Mouse (Mus musculus): ENCODE data around the gene Cdpf1.

Gene Cdpf1

DNA sequence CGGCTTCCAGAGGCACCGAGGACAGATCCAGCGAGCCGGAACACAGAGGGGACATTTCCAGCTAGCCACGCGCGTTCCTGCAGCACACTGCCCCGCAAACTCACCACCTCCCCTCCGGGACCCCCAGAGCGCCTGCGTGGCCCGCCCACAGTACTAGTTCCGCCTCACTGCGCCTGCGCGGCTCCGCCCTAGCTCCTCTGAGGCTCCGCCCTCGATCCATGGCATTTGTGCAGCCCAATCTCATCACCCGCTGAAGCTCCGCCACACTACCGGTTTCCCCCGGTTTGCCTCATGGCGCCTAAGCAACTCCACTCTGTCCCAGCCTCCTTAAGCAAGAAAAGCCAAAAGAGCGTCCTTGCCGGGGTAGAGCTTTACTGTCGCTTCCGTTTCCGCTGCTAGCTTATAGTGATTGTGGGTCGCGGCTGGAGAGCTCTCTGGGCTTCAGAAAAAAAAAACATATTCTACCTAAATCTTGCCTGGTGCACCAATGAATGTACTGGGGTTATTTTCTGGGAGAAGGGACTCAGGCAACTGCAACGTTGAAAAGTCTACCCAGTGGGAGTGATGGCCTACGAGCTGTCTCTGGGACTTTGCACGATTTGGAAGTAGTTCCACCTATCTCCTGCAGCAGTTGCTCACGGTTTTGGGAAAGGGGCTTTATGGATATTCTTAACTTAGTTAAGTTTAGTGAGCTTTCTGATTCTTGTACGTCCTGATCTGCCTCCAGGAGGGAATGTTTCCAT lies at the start of gene Cdpf1:
Cdpf1 (minus strand) TSS at position 163 of the 743 bp plus-strand sequence.
- DNase-seq (ENCODE audit: extremely low spot score, low read depth, low spot score), result peak; percentile 87

DNA sequence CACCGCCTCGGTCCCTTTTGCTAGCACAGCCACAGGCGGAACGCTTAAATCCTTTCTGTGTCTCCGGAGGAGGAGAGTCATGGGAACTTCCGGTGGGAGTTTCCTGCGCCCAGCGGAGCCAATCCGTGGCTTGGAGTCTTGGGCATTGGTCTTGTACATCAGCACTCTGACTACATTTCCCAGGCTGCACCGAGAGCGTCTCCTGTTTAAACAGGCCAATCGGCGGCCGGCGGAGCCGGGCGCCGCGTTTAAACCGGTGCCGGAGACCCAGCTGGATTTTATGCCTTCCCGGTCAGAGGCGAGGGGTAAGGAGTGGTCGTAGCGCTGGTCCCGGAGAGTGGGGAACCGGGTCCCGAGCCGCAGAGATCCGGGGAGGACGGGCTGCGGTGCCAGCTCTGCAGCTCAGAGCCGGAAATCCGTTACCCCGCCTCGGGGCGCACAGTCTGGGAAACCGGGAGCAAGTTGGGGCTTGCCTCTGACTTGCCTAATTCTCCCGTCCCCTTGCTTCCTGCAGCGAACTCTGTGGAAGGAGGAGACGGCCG lies 48.1 kb upstream of the Cdpf1 start, which contains the start of gene Gtse1:
Gtse1 (plus strand) TSS at position 256 of the 542 bp plus-strand sequence.
- peak; percentile 92 for DNase-seq (ENCODE audit: extremely low spot score, low read depth, low spot score)

GRCm38 (mm10) chr15:85858980-85859489 lies 47.5 kb upstream of the Cdpf1 start:
- DNase-seq (ENCODE audit: extremely low spot score, low read depth, low spot score), result no peak

- no peak for DNase-seq (ENCODE audit: extremely low spot score, low read depth, low spot score)
These were observed 40.3 kb upstream of the Cdpf1 start for GRCm38 (mm10) chr15:85851656-85852392.

GRCm38 (mm10) chr15:85845071-85845470 lies 33.6 kb upstream of the Cdpf1 start:
- DNase-seq (ENCODE audit: extremely low spot score, low read depth, low spot score), result no peak

DNA sequence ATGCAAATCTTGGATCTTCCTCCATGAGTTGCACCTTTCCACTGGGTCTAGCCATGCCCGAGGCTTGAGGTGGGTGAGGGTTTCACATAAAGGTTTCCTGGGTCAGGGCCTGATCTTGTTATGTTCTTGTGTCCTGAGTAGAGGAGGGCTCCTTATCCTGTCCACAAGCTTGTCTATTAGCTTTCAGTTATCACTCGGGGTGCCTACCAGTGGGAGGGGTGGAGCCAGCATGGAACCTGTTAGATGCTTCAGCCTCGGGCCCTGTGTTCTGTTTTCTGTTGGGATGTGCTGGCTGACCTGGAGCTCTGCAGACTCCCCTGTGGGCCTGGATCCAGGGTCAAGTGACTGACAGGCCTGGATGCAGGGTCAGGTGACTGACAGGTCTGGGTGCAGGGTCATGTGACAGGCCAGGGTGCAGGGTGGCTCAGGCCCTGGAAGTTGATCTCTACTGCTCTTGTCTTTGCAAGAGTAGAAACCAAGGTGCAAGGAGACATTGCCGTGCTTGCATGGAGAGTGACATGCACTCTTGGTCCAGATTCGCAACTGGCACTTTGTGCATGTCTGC lies 30.4 kb upstream of the Cdpf1 start:
- DNase-seq (ENCODE audit: extremely low spot score, low read depth, low spot score), result no peak

DNA sequence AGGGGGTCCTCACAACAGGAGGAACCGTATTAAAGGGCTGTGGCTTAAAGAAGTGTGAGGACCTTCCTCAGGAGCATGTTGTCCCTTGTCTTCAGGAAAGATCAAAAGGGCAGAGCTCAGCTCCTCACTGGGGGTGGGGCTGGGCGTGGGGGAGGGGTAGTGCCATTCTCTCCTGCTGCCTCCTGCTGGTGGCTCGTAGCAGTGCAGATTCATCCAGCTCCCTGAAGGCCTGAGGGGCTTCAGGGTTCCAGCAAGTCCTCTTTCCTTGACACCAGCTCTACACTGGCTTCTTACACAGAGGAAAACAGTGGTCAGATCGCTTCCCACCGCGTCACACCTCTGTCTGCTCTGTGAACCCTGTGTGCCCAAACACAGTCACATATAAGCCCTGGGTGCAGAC lies 29.5 kb upstream of the Cdpf1 start:
- no peak for DNase-seq (ENCODE audit: extremely low spot score, low read depth, low spot score)

DNA sequence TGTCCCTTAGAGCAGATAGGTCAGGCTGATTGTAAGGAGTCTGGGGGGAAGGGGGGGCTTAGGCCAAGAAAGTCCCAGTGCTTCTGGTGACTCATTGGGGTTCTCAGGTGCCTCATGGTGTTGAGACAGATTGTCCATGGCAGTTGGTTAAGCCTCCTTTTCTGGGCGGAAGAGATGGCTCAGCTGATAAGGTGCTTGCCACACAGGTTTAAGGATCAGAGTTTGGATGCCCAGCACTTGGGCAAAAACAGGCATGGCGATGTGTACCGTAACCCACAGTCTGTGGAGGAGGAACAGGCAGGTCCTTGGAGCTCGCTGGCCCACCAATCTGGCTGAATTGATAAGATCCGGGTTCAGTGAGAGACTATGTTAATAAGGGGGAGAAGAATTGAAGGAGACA lies 25.4 kb upstream of the Cdpf1 start:
- no peak for DNase-seq (ENCODE audit: extremely low spot score, low read depth, low spot score)

- DNase-seq (ENCODE audit: extremely low spot score, low read depth, low spot score), result no peak
These were observed 23.8 kb upstream of the Cdpf1 start for GRCm38 (mm10) chr15:85835335-85835734.

- no peak for DNase-seq (ENCODE audit: extremely low spot score, low read depth, low spot score)
These were observed 21.1 kb upstream of the Cdpf1 start for GRCm38 (mm10) chr15:85832599-85832998.

DNA sequence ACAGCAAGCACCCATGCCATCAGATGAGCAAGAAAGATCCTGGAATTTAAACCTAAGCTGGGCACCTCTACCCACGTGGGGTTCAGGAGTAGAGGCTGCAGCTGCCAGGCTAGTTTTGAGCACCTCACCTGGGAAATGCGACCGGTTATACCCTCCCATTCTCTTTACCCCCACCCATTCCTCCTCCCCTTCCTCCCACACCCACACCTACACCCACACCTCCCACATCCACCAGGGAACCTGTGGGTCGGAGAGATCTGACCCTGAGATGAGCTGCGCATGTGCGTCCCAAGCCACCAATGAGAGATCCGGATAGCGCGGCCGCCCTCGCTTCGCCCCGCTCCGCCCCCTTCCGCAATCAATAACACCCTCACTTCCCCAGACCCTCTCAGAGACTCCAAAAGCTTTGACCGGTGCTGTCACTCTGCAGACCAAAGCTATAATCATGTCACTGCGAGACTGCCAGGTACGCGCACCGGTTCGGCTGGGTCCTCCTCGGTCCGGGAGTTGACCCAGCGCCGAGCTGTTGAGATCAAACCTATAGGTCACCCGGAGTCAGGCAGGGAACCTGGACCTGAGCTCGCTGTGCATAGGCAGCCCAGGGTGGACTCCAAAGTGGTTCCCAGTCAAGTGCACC lies 20.6 kb upstream of the Cdpf1 start, which contains the start of gene Ttc38:
Ttc38 (plus strand) TSS at position 353 of the 637 bp plus-strand sequence.
- no peak for DNase-seq (ENCODE audit: extremely low spot score, low read depth, low spot score)

DNA sequence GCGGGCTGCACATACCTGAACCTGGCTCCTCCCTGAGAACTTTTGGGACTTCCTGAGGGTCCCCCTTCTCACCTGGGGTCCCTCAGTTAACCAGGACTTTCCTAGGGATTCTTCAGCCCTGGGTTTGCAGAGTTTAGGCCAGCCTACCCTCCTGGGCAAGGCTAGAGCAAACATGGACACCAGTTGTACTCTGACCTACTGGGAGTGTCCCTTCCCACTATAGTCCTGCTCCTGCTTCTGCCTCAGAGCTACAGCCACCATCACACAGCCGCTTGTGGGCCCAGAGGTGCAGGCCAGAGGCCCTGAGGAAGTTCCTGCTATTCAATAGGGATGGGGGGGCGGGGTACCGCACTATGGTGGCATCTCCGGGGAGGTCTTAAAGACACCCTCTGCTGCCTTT lies 18.0 kb upstream of the Cdpf1 start:
- no peak for DNase-seq (ENCODE audit: extremely low spot score, low read depth, low spot score)

- no peak for DNase-seq (ENCODE audit: extremely low spot score, low read depth, low spot score)
These were observed 16.6 kb upstream of the Cdpf1 start for GRCm38 (mm10) chr15:85828071-85828470.

DNA sequence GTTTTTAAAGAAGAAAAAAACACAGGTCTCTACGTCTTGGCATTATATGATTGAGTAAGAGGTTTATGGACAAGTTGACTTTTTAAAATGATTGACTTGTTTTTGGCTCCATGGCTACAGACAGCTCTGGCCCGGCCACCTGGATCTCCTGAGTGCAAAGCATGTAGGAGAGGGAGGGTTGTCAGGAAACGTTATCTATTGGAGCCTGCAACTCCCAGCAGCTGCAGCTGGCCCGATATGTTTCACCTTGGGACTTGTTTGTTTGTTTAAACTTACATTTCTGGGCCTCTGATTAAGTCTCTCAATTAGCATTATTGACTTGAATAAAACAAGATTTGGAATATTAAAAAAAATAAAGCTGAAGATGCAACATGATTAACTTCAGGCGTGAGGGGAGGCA lies 15.2 kb upstream of the Cdpf1 start:
- no peak for DNase-seq (ENCODE audit: extremely low spot score, low read depth, low spot score)

DNA sequence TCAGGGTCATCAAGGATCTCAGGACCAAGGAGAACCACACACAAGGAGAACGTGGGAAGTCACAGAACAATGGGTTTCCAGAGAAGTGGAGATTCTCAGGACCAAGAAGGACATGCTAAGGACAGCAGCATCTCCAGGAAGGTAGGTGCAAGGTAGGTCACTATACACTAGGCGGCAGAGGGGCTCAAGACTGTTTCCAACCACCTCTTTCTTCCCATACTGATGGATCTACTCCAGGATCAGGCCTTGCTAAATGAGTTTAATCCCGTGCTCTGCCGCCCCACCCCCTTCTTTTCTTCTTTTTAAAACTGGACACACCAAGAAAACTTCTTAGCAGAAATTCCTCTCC lies 10.5 kb upstream of the Cdpf1 start:
- no peak for DNase-seq (ENCODE audit: extremely low spot score, low read depth, low spot score)

DNA sequence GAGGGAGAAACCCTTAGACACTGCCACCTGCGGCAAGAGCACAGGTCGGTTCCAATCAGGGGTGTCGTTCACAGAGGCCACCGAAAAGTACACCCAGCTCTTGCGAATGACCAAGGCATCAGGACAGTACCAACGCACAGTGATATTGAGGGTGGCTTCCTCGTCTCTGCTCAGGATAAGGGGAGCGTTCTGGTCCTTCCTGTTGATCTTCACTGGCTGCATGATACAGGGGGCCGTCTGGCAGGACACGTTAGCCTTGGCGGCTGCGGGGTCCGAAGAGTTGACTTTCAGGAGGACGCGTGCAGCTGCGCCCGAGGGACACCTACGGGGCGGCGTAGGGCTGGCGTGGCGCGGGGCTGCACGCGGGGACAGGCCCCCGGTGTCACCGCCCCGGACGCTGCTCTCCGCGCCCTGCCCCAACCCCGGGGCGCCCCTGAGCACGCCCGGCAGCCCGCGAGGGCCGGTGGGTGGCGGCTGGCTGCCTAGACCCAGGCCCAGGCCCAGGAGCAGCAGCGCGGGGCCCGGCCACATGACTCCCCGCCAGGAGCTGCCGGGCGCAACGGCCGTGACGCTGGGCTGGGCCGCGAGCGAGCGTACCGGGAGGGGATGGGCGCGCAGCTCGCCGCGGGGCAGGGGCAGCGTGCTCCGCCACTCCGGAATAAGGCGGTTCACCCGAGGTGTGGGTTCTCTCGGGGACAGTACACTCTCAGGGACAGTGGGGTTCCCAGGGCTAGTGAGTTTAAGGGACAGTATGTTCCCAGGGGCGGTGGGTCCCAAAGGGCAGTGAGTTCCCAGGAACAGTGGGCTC lies 9.9 kb upstream of the Cdpf1 start, which contains the start of gene Pkdrej:
Pkdrej (minus strand) TSS at position 532 of the 808 bp plus-strand sequence.
- no peak for DNase-seq (ENCODE audit: extremely low spot score, low read depth, low spot score)

DNA sequence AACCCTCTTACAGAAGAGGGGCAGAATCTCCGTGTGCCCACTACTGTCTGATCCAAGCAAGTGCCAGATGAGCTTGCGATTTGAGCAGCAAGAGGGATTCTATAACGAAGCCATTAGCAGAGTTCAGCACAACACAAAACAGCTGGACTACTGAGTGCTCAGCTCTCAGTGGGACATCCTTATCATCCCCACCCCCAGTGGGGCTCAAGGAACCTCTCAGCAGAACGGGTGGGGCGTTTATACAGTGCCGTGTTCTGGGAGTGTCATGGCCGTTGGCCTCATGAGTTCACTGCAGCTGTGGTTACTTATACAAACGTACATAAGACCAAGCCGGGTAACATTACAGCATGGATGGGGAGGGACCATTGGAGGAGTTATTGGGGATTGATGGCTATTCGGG lies 1.9 kb upstream of the Cdpf1 start:
- DNase-seq (ENCODE audit: extremely low spot score, low read depth, low spot score), result no peak

GRCm38 (mm10) chr15:85810806-85811521 lies 533 bp downstream of the Cdpf1 start:
- no peak for DNase-seq (ENCODE audit: extremely low spot score, low read depth, low spot score)

- no peak for DNase-seq (ENCODE audit: extremely low spot score, low read depth, low spot score)
These were observed 1.1 kb downstream of the Cdpf1 start for GRCm38 (mm10) chr15:85810462-85810805.

DNA sequence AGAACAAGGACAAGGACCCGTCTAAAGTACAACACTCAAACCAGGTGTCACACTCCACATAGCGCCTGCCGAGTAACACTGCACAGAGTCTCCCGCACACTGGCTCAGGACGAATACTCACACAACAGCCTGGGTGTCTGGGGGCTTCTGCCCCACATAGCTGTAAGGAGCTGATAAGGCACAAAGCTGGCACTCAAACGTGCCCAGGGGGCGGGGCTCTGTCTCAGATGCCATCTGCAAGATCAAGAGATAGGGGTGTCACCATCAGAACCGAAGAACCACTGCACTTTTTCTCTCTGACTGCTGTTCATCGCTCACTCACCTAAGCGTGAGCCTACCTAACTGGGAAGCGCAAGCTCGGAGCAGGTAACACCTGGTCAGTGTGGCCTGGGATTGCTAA lies 2.4 kb downstream of the Cdpf1 start:
- DNase-seq (ENCODE audit: extremely low spot score, low read depth, low spot score), result no peak
